Mouse (Mus musculus): Measurements from ENCODE around the gene Cdk18. TPM values are rescaled to one million over a fixed set of nuclear protein-coding genes. Genes with fewer than 3 reads are reported as not detected.
A peak's percentile ranks its signal among the peaks of the same experiment; 100 is the strongest.

Cdk18 gene
- 9.6 and 10.8 TPM in 2 replicates for total RNA-seq (2012; rRNA removed)

- Histone ChIP-seq H3K9me3 (ENCODE audit: control insufficient read depth, insufficient read depth, low read depth, low read length) (no peaks in the 10 kb centered on the region), H3K36me3 (ENCODE audit: control insufficient read depth, insufficient read depth, low read length, poor library complexity, severe bottlenecking) (no peaks in the 10 kb centered on the region), H3K9ac (ENCODE audit: insufficient read depth, low read depth, low read length, poor library complexity, severe bottlenecking) (peak within 1 kb of the TSS; percentile 75), H3K4me1 (ENCODE audit: control insufficient read depth in 2 of 2, insufficient read depth in 2 of 2, low read length in 2 of 2, poor library complexity in 1 of 2) (peaks cover 0 to 11% of the 10 kb centered on the region in 2 experiments; a peak in 3 of 4 replicates), H3K27ac (ENCODE audit: insufficient read depth, low read depth, low read length, poor library complexity, severe bottlenecking) (no peak within 1 kb of the TSS), H3K4me3 (ENCODE audit: insufficient read depth in 1 of 2, low read depth in 1 of 2, low read length in 2 of 2, poor library complexity in 1 of 2, severe bottlenecking in 1 of 2) (peak within 1 kb of the TSS; percentile 84 to 92)
- TF ChIP-seq ZC3H11A (IDR thresholded peaks at IDR 0.05; ENCODE audit: borderline replicate concordance, low read depth, low read length) (no peak), CHD2 (IDR thresholded peaks at IDR 0.05; ENCODE audit: low read depth, low read length) (no peak), ZNF384 (IDR thresholded peaks at IDR 0.05; ENCODE audit: low read depth, low read length) (no peak), MAFK (IDR thresholded peaks at IDR 0.05; ENCODE audit: insufficient read depth, low read depth, low read length) (no peak), HCFC1 (IDR thresholded peaks at IDR 0.05; ENCODE audit: borderline replicate concordance, insufficient read depth, low read length) (no peak)
- DNase-seq (ENCODE audit: low read depth, low spot score) = peak; percentile 79
- in situ Hi-C loops (cut with MboI; ENCODE audit: low sequenced_read_pairs in 2 of 2, unreplicated experiment in 2 of 2) = no loop called here
These were observed at the start of gene Cdk18 for GRCm38 (mm10) chr1:132139416-132139864. Gene Cdk18 (minus strand): TSS chr1:132139684.

DNA sequence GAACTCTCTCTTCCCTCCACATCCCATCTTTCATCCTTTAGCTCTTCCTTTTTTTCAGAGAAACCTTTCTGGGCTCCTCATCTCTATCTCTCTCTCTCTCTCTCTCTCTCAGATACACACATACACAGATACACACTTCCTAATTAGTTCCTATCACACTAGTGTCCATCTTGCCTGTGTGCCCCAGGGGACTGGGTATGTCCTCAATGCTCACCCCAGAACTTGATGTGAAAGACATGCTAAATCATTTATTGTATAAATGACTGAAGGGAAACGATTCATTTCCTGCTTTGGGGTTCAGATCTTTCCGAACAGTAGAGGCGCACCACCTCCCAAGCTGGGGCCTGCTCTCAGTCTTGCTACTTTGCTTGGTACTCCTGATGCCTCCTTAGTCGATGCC is 49.7 kb upstream of the Cdk18 start:
- in situ Hi-C loops (cut with MboI; ENCODE audit: low sequenced_read_pairs in 2 of 2, unreplicated experiment in 2 of 2) = no loop called here
- Histone ChIP-seq H3K9me3 (ENCODE audit: control insufficient read depth, insufficient read depth, low read depth, low read length) (no peaks in the 10 kb centered on the region), H3K36me3 (ENCODE audit: control insufficient read depth, insufficient read depth, low read length, poor library complexity, severe bottlenecking) (no peaks in the 10 kb centered on the region), H3K4me3 (ENCODE audit: insufficient read depth in 1 of 2, low read depth in 1 of 2, low read length in 2 of 2, poor library complexity in 1 of 2, severe bottlenecking in 1 of 2) (no peak overlapping the region), H3K4me1 (ENCODE audit: control insufficient read depth in 2 of 2, insufficient read depth in 2 of 2, low read length in 2 of 2, poor library complexity in 1 of 2) (peaks cover 10 to 16% of the 10 kb centered on the region in 2 experiments; a peak in 3 of 4 replicates), H3K27ac (ENCODE audit: insufficient read depth, low read depth, low read length, poor library complexity, severe bottlenecking) (no peak overlapping the region), H3K9ac (ENCODE audit: insufficient read depth, low read depth, low read length, poor library complexity, severe bottlenecking) (no peak overlapping the region)
- TF ChIP-seq HCFC1 (IDR thresholded peaks at IDR 0.05; ENCODE audit: borderline replicate concordance, insufficient read depth, low read length) (no peak), CHD2 (IDR thresholded peaks at IDR 0.05; ENCODE audit: low read depth, low read length) (no peak), ZNF384 (IDR thresholded peaks at IDR 0.05; ENCODE audit: low read depth, low read length) (no peak), ZC3H11A (IDR thresholded peaks at IDR 0.05; ENCODE audit: borderline replicate concordance, low read depth, low read length) (no peak), MAFK (IDR thresholded peaks at IDR 0.05; ENCODE audit: insufficient read depth, low read depth, low read length) (no peak)
- DNase-seq (ENCODE audit: low read depth, low spot score) = no peak

GRCm38 (mm10) chr1:132188442-132189066 is 49.1 kb upstream of the Cdk18 start:
- H3K9ac ChIP-seq (ENCODE audit: insufficient read depth, low read depth, low read length, poor library complexity, severe bottlenecking) = no peak overlapping the region
- no peak for DNase-seq (ENCODE audit: low read depth, low spot score)
- in situ Hi-C loops (cut with MboI; ENCODE audit: low sequenced_read_pairs in 2 of 2, unreplicated experiment in 2 of 2) = no loop called here
- TF ChIP-seq CHD2 (IDR thresholded peaks at IDR 0.05; ENCODE audit: low read depth, low read length) (no peak), MAFK (IDR thresholded peaks at IDR 0.05; ENCODE audit: insufficient read depth, low read depth, low read length) (peak; percentile 94)
- H3K9me3 ChIP-seq (ENCODE audit: control insufficient read depth, insufficient read depth, low read depth, low read length) = no peaks in the 10 kb centered on the region
- peaks cover 6 to 10% of the 10 kb centered on the region in 2 experiments; a peak in 3 of 4 replicates for H3K4me1 ChIP-seq (ENCODE audit: control insufficient read depth in 2 of 2, insufficient read depth in 2 of 2, low read length in 2 of 2, poor library complexity in 1 of 2)
- H3K36me3 ChIP-seq (ENCODE audit: control insufficient read depth, insufficient read depth, low read length, poor library complexity, severe bottlenecking) = no peaks in the 10 kb centered on the region
- no peak overlapping the region for H3K27ac ChIP-seq (ENCODE audit: insufficient read depth, low read depth, low read length, poor library complexity, severe bottlenecking)
- no peak overlapping the region for H3K4me3 ChIP-seq (ENCODE audit: insufficient read depth in 1 of 2, low read depth in 1 of 2, low read length in 2 of 2, poor library complexity in 1 of 2, severe bottlenecking in 1 of 2)

DNA sequence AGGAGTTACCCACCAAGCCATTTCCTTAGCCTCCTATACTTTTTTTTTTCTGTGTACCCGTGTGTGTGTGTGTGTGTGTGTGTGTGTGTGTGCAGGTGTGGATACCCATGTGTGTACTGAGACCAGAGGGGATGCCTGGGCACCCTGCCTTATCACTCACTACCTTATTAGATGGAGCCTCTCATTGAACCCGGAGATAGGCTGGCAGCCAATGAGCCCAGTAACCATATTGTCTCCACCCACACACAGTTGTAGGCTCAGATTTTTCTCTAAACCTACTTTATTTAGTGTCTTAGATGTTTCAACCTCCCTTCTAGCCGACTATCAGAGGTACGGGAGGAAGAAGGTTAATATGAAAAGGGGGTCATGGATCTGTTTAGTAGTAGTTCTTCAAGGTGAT is 46.8 kb upstream of the Cdk18 start:
- H3K4me1 ChIP-seq (ENCODE audit: control insufficient read depth in 2 of 2, insufficient read depth in 2 of 2, low read length in 2 of 2, poor library complexity in 1 of 2) = peaks cover 3% of the 10 kb centered on the region in 2 experiments; a peak in 1 of 4 replicates
- in situ Hi-C loops (cut with MboI; ENCODE audit: low sequenced_read_pairs in 2 of 2, unreplicated experiment in 2 of 2) = no loop called here
- H3K36me3 ChIP-seq (ENCODE audit: control insufficient read depth, insufficient read depth, low read length, poor library complexity, severe bottlenecking) = no peaks in the 10 kb centered on the region
- no peak for DNase-seq (ENCODE audit: low read depth, low spot score)
- no peak overlapping the region for H3K4me3 ChIP-seq (ENCODE audit: insufficient read depth in 1 of 2, low read depth in 1 of 2, low read length in 2 of 2, poor library complexity in 1 of 2, severe bottlenecking in 1 of 2)
- TF ChIP-seq MAFK (IDR thresholded peaks at IDR 0.05; ENCODE audit: insufficient read depth, low read depth, low read length) (no peak), CHD2 (IDR thresholded peaks at IDR 0.05; ENCODE audit: low read depth, low read length) (no peak), ZC3H11A (IDR thresholded peaks at IDR 0.05; ENCODE audit: borderline replicate concordance, low read depth, low read length) (no peak), ZNF384 (IDR thresholded peaks at IDR 0.05; ENCODE audit: low read depth, low read length) (no peak), HCFC1 (IDR thresholded peaks at IDR 0.05; ENCODE audit: borderline replicate concordance, insufficient read depth, low read length) (no peak)
- no peak overlapping the region for H3K9ac ChIP-seq (ENCODE audit: insufficient read depth, low read depth, low read length, poor library complexity, severe bottlenecking)
- H3K27ac ChIP-seq (ENCODE audit: insufficient read depth, low read depth, low read length, poor library complexity, severe bottlenecking) = no peak overlapping the region
- H3K9me3 ChIP-seq (ENCODE audit: control insufficient read depth, insufficient read depth, low read depth, low read length) = no peaks in the 10 kb centered on the region
